Mouse (Mus musculus) lung, postnatal 0 days (tissue): ENCODE results near the gene Rps6kb1.

ENCODE experiments used
- CTCF ChIP-seq: IDR thresholded peaks from 2 replicates; pipeline ENCODE4 v1.5.1; 2016; ENCODE audit warnings: antibody characterized with exemption, mild to moderate bottlenecking
- EP300 ChIP-seq: IDR thresholded peaks from 2 replicates; pipeline ENCODE4 v1.6.1; 2016; ENCODE audit warnings: antibody characterized with exemption, mild to moderate bottlenecking, control low read depth

GRCm38 (mm10) chr11:86579731-86580318 lies 35.2 kb upstream of the Rps6kb1 start:
- TF ChIP-seq CTCF (no peak), EP300 (no peak; the same call in 1 of the 2 replicates)
